Mouse (Mus musculus) CH12.LX (cell line): Measurements from ENCODE around the gene Il2rb.

Experiments
- CTCF ChIP-seq, 2 experiments: IDR thresholded peaks in 1 of 2; conservative IDR thresholded peaks in 1 of 2; 2 replicates each; pipeline ENCODE4 v1.5.1; 2011 to 2012; ENCODE audit warnings: low read depth in 2 of 2, low read length in 2 of 2, improper control_type of control experiment in 1 of 2, inconsistent platforms in 1 of 2, mild to moderate bottlenecking in 1 of 2, moderate library complexity in 1 of 2
- EP300 ChIP-seq: IDR thresholded peaks from 2 replicates; pipeline ENCODE4 v1.6.1; 2011; ENCODE audit warnings: low read length, improper control_type of control experiment
- ETS1 ChIP-seq: conservative IDR thresholded peaks from 2 replicates; pipeline ENCODE4 v1.6.1; 2012; ENCODE audit warnings: low read depth, mild to moderate bottlenecking, inconsistent platforms, low read length, improper control_type of control experiment, moderate library complexity
- GABPA ChIP-seq: IDR thresholded peaks from 2 replicates; pipeline ENCODE4 v1.6.1; 2012; ENCODE audit warnings: low read depth, low read length, improper control_type of control experiment, inconsistent platforms; ENCODE audit not compliant: insufficient replicate concordance
- HCFC1 ChIP-seq: IDR thresholded peaks from 2 replicates; pipeline ENCODE4 v1.6.1; 2012; ENCODE audit warnings: low read depth, mild to moderate bottlenecking, inconsistent platforms, low read length, improper control_type of control experiment
- IRF4 ChIP-seq: IDR thresholded peaks from 2 replicates; pipeline ENCODE4 v1.6.1; 2014; ENCODE audit warnings: low read depth, mild to moderate bottlenecking, inconsistent platforms, low read length, improper control_type of control experiment
- JUND ChIP-seq: conservative IDR thresholded peaks from 2 replicates; pipeline ENCODE4 v1.6.1; 2011; ENCODE audit warnings: low read depth, low read length, improper control_type of control experiment
- NRF1 ChIP-seq: IDR thresholded peaks from 2 replicates; pipeline ENCODE4 v1.6.1; 2014; ENCODE audit warnings: low read depth, mild to moderate bottlenecking, inconsistent platforms, low read length, improper control_type of control experiment, moderate library complexity
- POLR2A ChIP-seq: IDR thresholded peaks from 2 replicates; pipeline ENCODE4 v1.6.1; 2011; ENCODE audit warnings: low read depth, mild to moderate bottlenecking, improper control_type of control experiment, low read length
- SIN3A ChIP-seq: IDR thresholded peaks from 2 replicates; pipeline ENCODE4 v1.6.1; 2012; ENCODE audit warnings: low read length, improper control_type of control experiment, inconsistent platforms
- SMC3 ChIP-seq: IDR thresholded peaks from 2 replicates; pipeline ENCODE4 v1.6.1; 2011; ENCODE audit warnings: low read depth, low read length, improper control_type of control experiment
- ZKSCAN1 ChIP-seq: IDR thresholded peaks from 2 replicates; pipeline ENCODE4 v1.6.1; 2012; ENCODE audit warnings: low read depth, inconsistent platforms, low read length, improper control_type of control experiment, borderline replicate concordance
- ZNF384 ChIP-seq: IDR thresholded peaks from 2 replicates; pipeline ENCODE4 v1.6.1; 2012; ENCODE audit warnings: low read depth, low read length, improper control_type of control experiment, inconsistent platforms

GRCm38 (mm10) chr15:78482518-78482917 lies 12.6 kb downstream of the Il2rb start:
- no peak for TF ChIP-seq SIN3A
- TF ChIP-seq ETS1 = no peak
- no peak for TF ChIP-seq CTCF (conservative IDR thresholded peaks at IDR 0.05 in 1 of 2, IDR thresholded peaks at IDR 0.05 in 1 of 2; ENCODE audit: low read depth in 2 of 2, low read length in 2 of 2)
- no peak for TF ChIP-seq POLR2A
- no peak for TF ChIP-seq ZNF384
- TF ChIP-seq ZKSCAN1 = no peak
- no peak for TF ChIP-seq IRF4
- no peak for TF ChIP-seq JUND
- no peak for TF ChIP-seq NRF1
- TF ChIP-seq SMC3 = no peak
- TF ChIP-seq GABPA = no peak
- no peak for TF ChIP-seq EP300
- no peak for TF ChIP-seq HCFC1
